Mouse (Mus musculus) C2C12 (cell line): ENCODE results near the gene Gfra1.

Experiments used
- CEBPB ChIP-seq: IDR thresholded peaks from one replicate; pipeline ENCODE4 v1.6.1; 2011; ENCODE audit warnings: low read depth, mild to moderate bottlenecking, control low read depth, moderate library complexity
- CTCF ChIP-seq: IDR thresholded peaks from one replicate; pipeline ENCODE4 v1.5.1; 2011; ENCODE audit not compliant: control insufficient read depth, insufficient read depth, insufficient read length
- FOSL1 ChIP-seq: IDR thresholded peaks from one replicate; pipeline ENCODE4 v1.8.0; 2011; ENCODE audit warnings: mild to moderate bottlenecking, low read length; ENCODE audit not compliant: poor library complexity, insufficient read depth, severe bottlenecking
- MAX ChIP-seq: IDR thresholded peaks from one replicate; pipeline ENCODE4 v1.6.1; 2011; ENCODE audit warnings: mild to moderate bottlenecking, control low read depth
- MYOD1 ChIP-seq: IDR thresholded peaks from one replicate; pipeline ENCODE4 v1.6.1; 2011; ENCODE audit warnings: low read depth; ENCODE audit not compliant: control insufficient read depth, insufficient read length
- MYOG ChIP-seq: IDR thresholded peaks from one replicate; pipeline ENCODE4 v1.6.1; 2011; ENCODE audit not compliant: control insufficient read depth, insufficient read length; ENCODE audit errors: extremely low read depth
- USF1 ChIP-seq: IDR thresholded peaks from one replicate; pipeline ENCODE4 v1.6.1; 2011; ENCODE audit warnings: low read depth, mild to moderate bottlenecking, control low read depth, moderate library complexity

- TF ChIP-seq CTCF (no peak), CEBPB (no peak), MAX (no peak), MYOG (no peak), MYOD1 (no peak), FOSL1 (no peak), USF1 (no peak)
These were observed at the start of gene Gfra1 for GRCm38 (mm10) chr19:58455496-58456061.
